Mouse (Mus musculus) hindbrain, embryonic 15.5 days (tissue): ENCODE data around the gene Timp1. TPM values are rescaled to one million over a fixed set of nuclear protein-coding genes. Genes with fewer than 3 reads are reported as not detected.

Experiments used
- ATAC-seq: fragments of 200-750 bp; cut with Nextera tagmentation; 2 replicates; pipeline ENCODE4 v1.8.0; 2017; ENCODE audit warnings: low read depth, moderate number of reproducible peaks, moderate TSS enrichment; ENCODE audit not compliant: low FRiP score
- H3K27ac ChIP-seq: fragments of 300-500 bp; sonication (generic); replicated peaks from 2 replicates; pipeline ENCODE4 v1.5.1; 2015; ENCODE audit warnings: mild to moderate bottlenecking, inconsistent platforms
- H3K27me3 ChIP-seq: fragments of 300-500 bp; sonication (generic); 2 replicates; pipeline ENCODE4 v1.6.1; 2015; ENCODE audit warnings: control low read depth, inconsistent platforms
- H3K36me3 ChIP-seq: fragments of 300-500 bp; sonication (generic); 2 replicates; pipeline ENCODE4 v1.6.1; 2015; ENCODE audit warnings: control low read depth, inconsistent platforms
- H3K4me1 ChIP-seq: fragments of 300-500 bp; sonication (generic); replicated peaks from 2 replicates; pipeline ENCODE4 v1.6.1; 2015; ENCODE audit warnings: control low read depth, inconsistent platforms
- H3K4me2 ChIP-seq: fragments of 300-500 bp; sonication (generic); 2 replicates; pipeline ENCODE4 v1.6.1; 2015; ENCODE audit warnings: moderate library complexity, mild to moderate bottlenecking, inconsistent platforms
- H3K4me3 ChIP-seq: fragments of 300-500 bp; sonication (generic); 2 replicates; pipeline ENCODE4 v1.5.1; 2015; ENCODE audit warnings: mild to moderate bottlenecking, inconsistent platforms
- H3K9ac ChIP-seq: fragments of 300-500 bp; sonication (generic); 2 replicates; pipeline ENCODE4 v1.6.1; 2015; ENCODE audit warnings: inconsistent platforms
- H3K9me3 ChIP-seq: fragments of 300-500 bp; sonication (generic); 2 replicates; pipeline ENCODE4 v1.6.1; 2016; ENCODE audit warnings: control low read depth, inconsistent platforms
- WGBS: fragments of 180-500 bp; shearing (Covaris S2); methylation state at CpG from one replicate; pipeline ENCODE4 v1.1.7; 2015; 5-methylcytosine and 5-hydroxymethylcytosine counted together
- polyA plus RNA-seq: library from polyadenylated mRNA; unstranded; fragments of >200 nt; fragmentation: Nextera tagmentation; extraction: Ambion mirVana; gene quantifications from 2 replicates; pipeline ENCODE4 v1.2.1, GENCODE M21; 2015

Timp1 gene
- polyA plus RNA-seq, 1 experiment from 2014 or later = 4.2 TPM

DNA sequence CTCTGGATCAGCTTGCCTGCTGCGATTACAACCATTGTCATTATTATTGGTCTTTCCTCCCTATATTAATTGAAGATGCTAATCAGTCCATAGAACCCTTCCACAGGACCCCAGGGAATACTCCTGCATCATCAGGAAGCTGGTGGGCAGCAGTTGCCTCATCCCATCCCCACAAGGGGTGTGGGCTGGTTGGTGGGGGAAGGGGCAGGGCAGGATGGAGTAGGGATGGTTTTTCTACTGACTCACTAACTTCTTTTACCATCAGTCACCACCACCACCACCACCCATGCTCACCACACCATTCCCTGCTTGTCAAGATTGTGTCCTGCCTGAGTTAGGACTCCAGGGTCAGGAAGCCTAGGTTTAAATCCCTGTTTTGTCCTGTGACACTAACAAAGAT, 763 bp upstream of the Timp1 start:
- no peaks in the 10 kb centered on the region for H3K36me3 ChIP-seq
- H3K4me3 ChIP-seq = no peak overlapping the region
- H3K4me2 ChIP-seq = no peak overlapping the region
- ATAC-seq = no peak
- H3K27ac ChIP-seq = no peak overlapping the region
- H3K9me3 ChIP-seq = no peaks in the 10 kb centered on the region
- WGBS = 64% methylated on average over 1 of the region's 1 CpGs
- H3K9ac ChIP-seq = no peak overlapping the region
- H3K27me3 ChIP-seq = no peaks in the 10 kb centered on the region
- no peaks in the 10 kb centered on the region for H3K4me1 ChIP-seq

DNA sequence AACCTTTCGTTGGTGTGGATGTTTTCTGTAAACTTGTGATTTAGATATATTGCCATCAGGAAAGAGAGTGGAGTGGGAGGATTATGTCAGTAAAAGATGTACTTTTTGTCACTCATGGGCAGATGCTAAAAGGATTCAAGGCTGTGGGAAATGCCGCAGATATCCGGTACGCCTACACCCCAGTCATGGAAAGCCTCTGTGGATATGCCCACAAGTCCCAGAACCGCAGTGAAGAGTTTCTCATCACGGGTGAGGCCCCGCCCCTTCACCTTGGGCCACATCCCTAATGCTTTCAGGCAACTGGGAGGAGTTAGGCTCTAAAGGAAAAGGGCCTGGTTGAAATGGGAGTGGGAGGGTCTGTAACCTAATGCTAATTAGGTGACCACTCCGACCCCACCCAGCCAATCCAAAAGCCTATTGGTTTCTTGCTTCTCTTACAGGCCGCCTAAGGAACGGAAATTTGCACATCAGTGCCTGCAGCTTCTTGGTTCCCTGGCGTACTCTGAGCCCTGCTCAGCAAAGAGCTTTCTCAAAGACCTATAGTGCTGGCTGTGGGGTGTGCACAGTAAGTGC, 3.0 kb downstream of the Timp1 start:
- 41% methylated on average over 11 of the region's 11 CpGs for WGBS
- no peaks in the 10 kb centered on the region for H3K27me3 ChIP-seq
- ATAC-seq = no peak
- no peaks in the 10 kb centered on the region for H3K9me3 ChIP-seq
- H3K36me3 ChIP-seq = no peaks in the 10 kb centered on the region
- no peaks in the 10 kb centered on the region for H3K4me1 ChIP-seq
- no peak overlapping the region for H3K4me2 ChIP-seq
- H3K27ac ChIP-seq = no peak overlapping the region
- no peak overlapping the region for H3K9ac ChIP-seq
- H3K4me3 ChIP-seq = no peak overlapping the region

DNA sequence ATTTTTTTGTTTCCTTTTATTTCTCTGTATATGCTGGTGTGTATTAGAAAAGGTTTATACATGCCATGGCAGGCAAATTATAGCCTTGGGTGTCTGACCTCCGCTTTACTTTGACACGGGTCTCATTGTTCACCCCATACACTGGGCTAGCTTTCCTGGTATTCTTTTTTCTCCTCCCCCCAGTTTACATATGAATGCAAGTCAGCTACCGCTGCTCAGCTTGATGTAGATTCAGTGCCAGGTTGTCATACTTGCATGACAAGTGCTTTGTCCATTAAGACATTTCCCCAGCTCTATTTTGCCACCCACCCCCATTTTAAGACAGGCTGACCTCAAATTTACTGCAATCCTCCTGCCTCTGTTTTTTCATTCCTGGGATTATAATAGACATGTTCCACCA, 5.3 kb downstream of the Timp1 start:
- no peaks in the 10 kb centered on the region for H3K4me1 ChIP-seq
- no peak overlapping the region for H3K27ac ChIP-seq
- ATAC-seq = no peak

DNA sequence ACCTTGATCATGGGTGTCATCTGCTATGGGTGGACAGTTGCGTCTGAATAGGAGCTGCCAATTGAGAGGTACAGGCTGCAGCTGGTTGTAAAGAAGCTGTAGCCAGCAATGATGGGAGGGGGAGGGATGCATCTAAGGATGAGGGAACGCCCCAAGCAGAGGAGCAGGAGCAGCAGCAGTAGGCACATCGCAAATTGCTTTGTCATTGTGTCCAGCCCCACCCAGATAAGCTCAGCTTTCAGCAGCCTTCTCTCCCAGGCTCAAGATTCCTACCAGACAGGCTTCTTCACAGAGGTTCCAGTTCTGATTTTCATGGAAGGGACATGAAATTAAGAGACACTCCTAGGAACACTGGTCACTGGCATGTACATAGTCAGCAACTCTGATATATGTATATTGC, 40.1 kb downstream of the Timp1 start:
- Histone ChIP-seq H3K27me3 (no peaks in the 10 kb centered on the region), H3K4me1 (no peaks in the 10 kb centered on the region), H3K9ac (no peak overlapping the region), H3K36me3 (peaks cover 5% of the 10 kb centered on the region; the same call in 1 of the 2 replicates), H3K9me3 (no peaks in the 10 kb centered on the region), H3K27ac (no peak overlapping the region), H3K4me3 (no peak overlapping the region), H3K4me2 (no peak overlapping the region)
- ATAC-seq = no peak
- 42% methylated on average over 3 of the region's 3 CpGs for WGBS

More for the DNA sequence above, 5.3 kb downstream of the Timp1 start:
- Histone ChIP-seq H3K9me3 (no peaks in the 10 kb centered on the region), H3K4me2 (no peak overlapping the region), H3K9ac (no peak overlapping the region), H3K27me3 (no peaks in the 10 kb centered on the region), H3K4me3 (no peak overlapping the region), H3K36me3 (no peaks in the 10 kb centered on the region)
- WGBS = 33% methylated on average over 3 of the region's 3 CpGs

DNA sequence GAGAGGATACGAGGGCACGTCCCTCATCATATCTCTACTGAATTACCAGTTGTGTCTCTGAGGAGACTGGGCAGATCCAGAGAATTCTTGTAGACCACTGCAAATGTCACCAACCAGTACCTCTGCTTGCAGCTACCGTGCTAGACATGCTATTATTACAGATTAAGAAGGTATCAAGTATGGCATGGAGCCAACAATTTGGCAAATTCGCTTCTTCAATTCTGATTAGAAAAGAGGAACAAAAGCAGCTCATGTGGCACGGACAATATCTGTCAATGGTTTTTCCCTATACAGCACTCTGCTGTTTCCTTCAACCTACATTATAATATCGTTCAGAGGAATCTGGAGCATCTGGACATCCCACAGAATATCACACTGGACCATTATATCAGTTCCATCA, 43.8 kb downstream of the Timp1 start:
- no peak overlapping the region for H3K27ac ChIP-seq
- WGBS = 88% methylated on average over 6 of the region's 6 CpGs
- H3K4me2 ChIP-seq = no peak overlapping the region
- 0 out of 2 replicates have a peak, but pooled peaks cover 3% of the 10 kb centered on the region for H3K36me3 ChIP-seq
- no peak overlapping the region for H3K9ac ChIP-seq
- no peaks in the 10 kb centered on the region for H3K27me3 ChIP-seq
- H3K4me3 ChIP-seq = no peak overlapping the region
- no peaks in the 10 kb centered on the region for H3K9me3 ChIP-seq
- ATAC-seq = no peak
- peaks cover 13% of the 10 kb centered on the region for H3K4me1 ChIP-seq

DNA sequence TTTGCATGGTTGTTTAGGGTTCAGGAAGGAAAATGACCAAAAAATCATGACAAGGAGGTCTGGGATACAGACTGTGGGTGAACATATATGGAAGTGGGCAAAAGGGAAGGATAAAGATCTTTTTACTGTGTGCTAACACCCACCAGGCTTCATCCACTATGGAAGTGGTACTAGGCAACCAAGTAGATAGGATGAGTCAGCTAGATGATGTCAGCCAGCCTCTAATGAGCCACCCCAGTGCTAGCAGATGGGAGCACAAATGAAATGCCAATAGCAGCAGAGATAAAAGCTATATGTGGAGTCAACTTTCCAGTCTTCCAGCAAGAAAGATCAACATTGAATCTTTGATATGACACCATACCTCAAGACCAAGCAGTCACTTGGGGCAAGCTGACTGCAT, 45.1 kb downstream of the Timp1 start:
- H3K4me3 ChIP-seq = no peak overlapping the region
- 0 out of 2 replicates have a peak, but pooled peaks cover 3% of the 10 kb centered on the region for H3K36me3 ChIP-seq
- no peak overlapping the region for H3K9ac ChIP-seq
- no peak for ATAC-seq
- H3K27ac ChIP-seq = no peak overlapping the region
- no peaks in the 10 kb centered on the region for H3K9me3 ChIP-seq
- no peak overlapping the region for H3K4me2 ChIP-seq
- H3K4me1 ChIP-seq = peaks cover 17% of the 10 kb centered on the region
- H3K27me3 ChIP-seq = no peaks in the 10 kb centered on the region

DNA sequence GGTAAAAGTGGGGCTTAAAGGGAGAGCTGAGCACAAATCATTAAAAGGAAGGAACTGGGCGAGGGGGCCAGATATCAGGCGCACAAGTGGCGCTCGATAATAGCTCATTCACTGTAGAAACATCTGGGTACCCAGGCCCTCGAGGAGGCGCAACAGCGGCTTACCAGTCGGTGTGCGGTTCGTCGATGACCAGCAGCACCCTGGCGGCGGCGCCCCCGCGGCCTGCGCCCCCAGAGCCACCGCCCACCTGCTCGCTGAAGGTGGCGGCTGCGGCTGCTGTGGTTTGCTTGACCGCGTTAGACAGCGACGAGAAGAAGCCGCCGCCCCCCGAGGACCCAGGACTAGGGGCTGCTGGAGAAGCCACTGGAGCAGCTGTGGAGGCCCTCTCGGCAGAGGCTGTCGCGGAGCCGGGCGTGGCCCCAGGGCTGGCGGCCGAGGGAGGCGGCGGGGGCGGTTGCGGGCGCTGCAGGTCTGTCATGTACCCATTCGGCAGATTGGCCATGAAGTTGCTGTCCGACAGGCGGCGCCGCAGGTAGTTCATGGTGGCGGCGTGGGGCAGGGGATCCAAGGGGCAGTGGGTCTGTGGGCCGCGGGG, 50.4 kb downstream of the Timp1 start:
- Histone ChIP-seq H3K4me1 (peaks cover 17% of the 10 kb centered on the region), H3K4me3 (peak overlapping the region; percentile 66), H3K9ac (peak overlapping the region; percentile 65), H3K27ac (peak overlapping the region; percentile 84), H3K27me3 (no peaks in the 10 kb centered on the region), H3K4me2 (peak overlapping the region; percentile 55), H3K36me3 (no peaks in the 10 kb centered on the region), H3K9me3 (no peaks in the 10 kb centered on the region)
- 17% methylated on average over 46 of the region's 49 CpGs for WGBS
- peak; percentile 74 for ATAC-seq

DNA sequence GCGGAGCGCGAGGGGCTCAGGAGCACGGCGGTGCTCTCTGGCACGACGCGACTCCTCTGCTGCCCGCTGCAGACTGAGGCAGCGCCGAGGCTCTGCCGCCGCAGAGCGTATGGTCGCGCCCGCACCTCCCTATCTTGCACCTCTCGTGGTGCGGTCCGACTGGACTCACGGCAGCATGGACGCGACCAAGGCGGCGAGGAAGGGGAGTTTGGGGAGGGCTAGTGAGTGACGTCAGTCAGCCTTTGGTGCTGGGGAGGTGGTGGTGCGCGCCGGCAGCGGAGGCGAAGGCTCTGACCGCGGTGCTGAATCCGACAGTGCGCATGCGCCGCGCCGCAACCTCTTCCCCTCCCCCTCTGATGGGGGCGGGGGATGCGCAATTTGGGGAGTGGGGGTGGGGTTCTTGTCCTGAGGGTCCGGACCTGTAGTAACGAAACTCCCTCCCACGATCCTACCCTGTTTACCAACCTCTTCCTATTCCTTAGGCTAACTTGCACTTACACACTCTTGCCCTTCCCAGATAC, 50.9 kb downstream of the Timp1 start, which contains the start of gene Syn1:
Syn1 (minus strand) TSS at position 161 of the 521 bp plus-strand sequence.
- Histone ChIP-seq H3K36me3 (no peaks in the 10 kb centered on the region), H3K27me3 (no peaks in the 10 kb centered on the region), H3K9ac (peak within 1 kb of the TSS; percentile 65), H3K4me3 (peak within 1 kb of the TSS; percentile 66), H3K9me3 (no peaks in the 10 kb centered on the region), H3K4me2 (peak within 1 kb of the TSS; percentile 55), H3K27ac (peak within 1 kb of the TSS; percentile 84), H3K4me1 (peaks cover 17% of the 10 kb centered on the region)
- peak; percentile 97 for ATAC-seq
- 29% methylated on average over 38 of the region's 44 CpGs for WGBS

DNA sequence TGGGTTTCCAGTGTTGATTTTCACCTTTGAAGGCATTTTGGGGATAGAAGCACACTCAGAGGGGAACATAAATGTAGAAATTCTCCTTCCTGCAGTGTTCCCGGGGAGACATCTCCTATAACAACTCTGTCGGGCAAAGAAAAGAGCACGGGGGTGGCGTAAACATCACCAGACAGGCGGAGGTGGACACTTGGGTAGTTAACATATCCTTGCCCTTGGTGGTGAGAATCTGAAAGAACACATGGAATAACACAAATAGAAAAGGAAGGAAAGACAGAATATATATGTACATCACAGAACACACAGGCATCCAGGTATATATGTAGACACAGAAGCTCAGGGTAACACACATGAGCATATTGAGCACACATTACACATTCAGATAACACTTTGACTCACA, 51.4 kb downstream of the Timp1 start:
- no peaks in the 10 kb centered on the region for H3K36me3 ChIP-seq
- H3K4me3 ChIP-seq = peak overlapping the region; percentile 66
- H3K4me2 ChIP-seq = peak overlapping the region; percentile 55
- ATAC-seq = peak; percentile 16; the same call in 1 of the 2 replicates
- H3K9ac ChIP-seq = 0 out of 2 replicates have a peak overlapping the region, but pooled peaks have one; percentile 4
- H3K27me3 ChIP-seq = no peaks in the 10 kb centered on the region
- 35% methylated on average over 5 of the region's 5 CpGs for WGBS
- no peaks in the 10 kb centered on the region for H3K9me3 ChIP-seq
- H3K27ac ChIP-seq = peak overlapping the region; percentile 69
- peaks cover 17% of the 10 kb centered on the region for H3K4me1 ChIP-seq

DNA sequence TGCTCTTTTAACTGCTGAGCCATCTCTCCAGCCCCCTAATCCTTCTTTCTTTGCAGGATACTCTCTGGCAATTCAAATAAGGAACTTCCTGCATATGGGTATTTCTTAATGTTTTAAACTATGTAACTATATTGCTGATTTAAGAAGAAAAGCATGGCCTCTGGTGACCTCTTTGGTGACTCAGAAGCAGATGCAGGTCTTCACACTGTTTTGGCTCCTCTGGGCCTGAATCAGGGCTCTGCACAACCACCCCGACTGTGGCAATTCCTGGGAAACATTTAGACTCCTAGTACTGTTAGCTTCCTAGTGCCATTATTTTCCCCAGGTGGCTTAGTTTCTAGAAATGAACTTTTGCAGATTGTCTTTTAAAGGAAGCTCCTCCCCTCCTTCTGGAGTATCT, 53.5 kb downstream of the Timp1 start:
- Histone ChIP-seq H3K27me3 (no peaks in the 10 kb centered on the region), H3K36me3 (no peaks in the 10 kb centered on the region), H3K27ac (no peak overlapping the region), H3K9me3 (no peaks in the 10 kb centered on the region), H3K4me3 (no peak overlapping the region), H3K4me2 (no peak overlapping the region), H3K9ac (no peak overlapping the region), H3K4me1 (peaks cover 6% of the 10 kb centered on the region)
- WGBS = 79% methylated on average over 1 of the region's 1 CpGs
- ATAC-seq = no peak
